ENCODE assay signal across 12 mouse cellular contexts in genomic region chr16:10958763-10959440, GRCm38 (mm10).
DNase-seq lines count a peak whose midpoint lies in the region; ATAC-seq lines count a peak whose summit lies in the region.
"Had no signal": no experiment of that assay in that cellular context is flagged by ENCODE, and none has a peak within 500 bp of the region (broad histone marks: within the 10 kb centered on the region; RNA-seq: fewer than 3 reads in every experiment).

No protein-coding gene starts in this region.

- H3K9me3 ChIP-seq in embryonic facial prominence, embryonic 11.5 days (replicated peaks; ENCODE audit: control insufficient read depth, low read length): no peaks in the 10 kb centered on the region
- no peaks in the 10 kb centered on the region for H3K9me3 ChIP-seq in hindbrain, embryonic 14.5 days (ENCODE audit: control insufficient read depth, low read length)
- H3K9me3 ChIP-seq: heart, embryonic 13.5 days had no signal

- H3K27ac ChIP-seq in embryonic facial prominence, embryonic 11.5 days (replicated peaks; ENCODE audit: low read depth, low read length): no peak overlapping the region
- H3K27ac ChIP-seq in hindbrain, embryonic 14.5 days: peak overlapping the region; percentile 33; the same call in 1 of the 2 replicates
- H3K27ac ChIP-seq: liver, embryonic 14.5 days had no signal

- DNase-seq in layer of hippocampus, adult 11-12 months (ENCODE audit: low spot score): peak; percentile 55
- no peak for DNase-seq in layer of hippocampus, adult 9-10 months (ENCODE audit: low spot score)
- peak; percentile 59 for DNase-seq in embryonic facial prominence, embryonic 11.5 days (ENCODE audit: low spot score)
- peak; percentile 66 for DNase-seq in hindbrain, embryonic 14.5 days (ENCODE audit: low spot score)
- DNase-seq in cerebellum, adult 8-10 months: no peak
- DNase-seq in heart, adult 9 months (ENCODE audit: low spot score in 2 of 2): no peak
- DNase-seq: kidney, adult 9 months had no signal

- ATAC-seq in embryonic facial prominence, embryonic 11.5 days (replicated peaks; ENCODE audit: insufficient number of reproducible peaks, low FRiP score, low TSS enrichment, low read depth): peak; percentile 26; the same call in 1 of the 2 replicates
- peak; percentile 43; the same call in 1 of the 2 replicates for ATAC-seq in hindbrain, embryonic 14.5 days (ENCODE audit: low FRiP score)
- ATAC-seq in megakaryocyte progenitor cell, adult 5-6 weeks (replicated peaks; ENCODE audit: poor library complexity): peak; percentile 16; the same call in 1 of the 2 replicates
- ATAC-seq in activated CD4-positive, CD25-positive, alpha-beta regulatory T cell, adult 4 months: no peak
- ATAC-seq: CD4-positive, CD25-positive, alpha-beta regulatory T cell, adult 4 months had no signal

- H3K36me3 ChIP-seq in embryonic facial prominence, embryonic 11.5 days (replicated peaks; ENCODE audit: control insufficient read depth, insufficient read depth, low read depth, low read length): no peaks in the 10 kb centered on the region; the same call in 1 of the 2 replicates
- peaks cover 3% of the 10 kb centered on the region; the same call in 1 of the 2 replicates for H3K36me3 ChIP-seq in hindbrain, embryonic 14.5 days (replicated peaks; ENCODE audit: control insufficient read depth, insufficient read depth)

- no peak overlapping the region for H3K4me2 ChIP-seq in embryonic facial prominence, embryonic 11.5 days (ENCODE audit: low read depth, low read length)
- H3K4me2 ChIP-seq in hindbrain, embryonic 14.5 days (replicated peaks): no peak overlapping the region
- H3K4me2 ChIP-seq: heart, embryonic 13.5 days had no signal

- 57% methylated on average over 7 of the region's 7 CpGs for WGBS in embryonic facial prominence, embryonic 11.5 days
- WGBS in hindbrain, embryonic 14.5 days: 40% methylated on average over 7 of the region's 7 CpGs

- H3K27me3 ChIP-seq in embryonic facial prominence, embryonic 11.5 days (ENCODE audit: control insufficient read depth, insufficient read depth, low read length): no peaks in the 10 kb centered on the region
- H3K27me3 ChIP-seq in hindbrain, embryonic 14.5 days (ENCODE audit: control insufficient read depth, insufficient read depth, low read length): no peaks in the 10 kb centered on the region
- H3K27me3 ChIP-seq: heart, embryonic 13.5 days had no signal

- no peak overlapping the region for H3K4me3 ChIP-seq in embryonic facial prominence, embryonic 11.5 days (ENCODE audit: low read depth, low read length)
- no peak overlapping the region for H3K4me3 ChIP-seq in hindbrain, embryonic 14.5 days (replicated peaks; ENCODE audit: low read length)
- H3K4me3 ChIP-seq: heart, embryonic 13.5 days had no signal

- no peak overlapping the region for H3K9ac ChIP-seq in embryonic facial prominence, embryonic 11.5 days (replicated peaks; ENCODE audit: low read length)
- no peak overlapping the region for H3K9ac ChIP-seq in hindbrain, embryonic 14.5 days
- H3K9ac ChIP-seq: heart, embryonic 13.5 days; liver, embryonic 14.5 days had no signal

- no peaks in the 10 kb centered on the region for H3K4me1 ChIP-seq in embryonic facial prominence, embryonic 11.5 days (ENCODE audit: control insufficient read depth, insufficient read depth, low read length)
- H3K4me1 ChIP-seq in hindbrain, embryonic 14.5 days (replicated peaks; ENCODE audit: control insufficient read depth, insufficient read depth, low read length): peaks cover 18% of the 10 kb centered on the region

Comparison
In these comparisons a context has a peak if more than half of its experiments do, and no peak if none do; other contexts are left out.
1. DNase-seq: peak in layer of hippocampus, adult 11-12 months (single experiment), embryonic facial prominence, embryonic 11.5 days (single experiment) and hindbrain, embryonic 14.5 days (single experiment); none in layer of hippocampus, adult 9-10 months (single experiment), cerebellum, adult 8-10 months (single experiment) and heart, adult 9 months (0 of 2).